ENCODE assay signal across 15 mouse cellular contexts in genomic region chr9:114546765-114547164, GRCm38 (mm10). TPM values are rescaled to one million over a fixed set of nuclear protein-coding genes. Genes with fewer than 3 reads are reported as not detected.
DNase-seq lines count a peak whose midpoint lies in the region; ATAC-seq lines count a peak whose summit lies in the region.
"Had no signal": no experiment of that assay in that cellular context is flagged by ENCODE, and none has a peak within 500 bp of the region (broad histone marks: within the 10 kb centered on the region; RNA-seq: fewer than 3 reads in every experiment).

No protein-coding gene starts in this region.

- H3K27me3 ChIP-seq in megakaryocyte, embryonic 14.5 days (replicated peaks) = peaks cover 45% of the 10 kb centered on the region
- no peaks in the 10 kb centered on the region for H3K27me3 ChIP-seq in liver, embryonic 15.5 days
- H3K27me3 ChIP-seq in hindbrain, embryonic 13.5 days = no peaks in the 10 kb centered on the region
- H3K27me3 ChIP-seq: embryonic facial prominence, embryonic 13.5 days had no signal

- no peak overlapping the region for H3K9ac ChIP-seq in liver, embryonic 15.5 days
- no peak overlapping the region for H3K9ac ChIP-seq in hindbrain, embryonic 13.5 days

- no peak overlapping the region for H3K4me2 ChIP-seq in liver, embryonic 15.5 days
- H3K4me2 ChIP-seq in hindbrain, embryonic 13.5 days = no peak overlapping the region
- H3K4me2 ChIP-seq: embryonic facial prominence, embryonic 13.5 days had no signal

- 14% methylated on average over 12 of the region's 12 CpGs for WGBS in liver, embryonic 15.5 days (ENCODE audit: insufficient replicate concordance)
- 70% methylated on average over 12 of the region's 12 CpGs for WGBS in hindbrain, embryonic 13.5 days

- H3K36me3 ChIP-seq in megakaryocyte, embryonic 14.5 days (replicated peaks; ENCODE audit: low read length) = no peaks in the 10 kb centered on the region
- no peaks in the 10 kb centered on the region for H3K36me3 ChIP-seq in liver, embryonic 15.5 days (replicated peaks)
- no peaks in the 10 kb centered on the region for H3K36me3 ChIP-seq in hindbrain, embryonic 13.5 days
- H3K36me3 ChIP-seq: embryonic facial prominence, embryonic 13.5 days had no signal

- no peaks in the 10 kb centered on the region for H3K9me3 ChIP-seq in megakaryocyte, embryonic 14.5 days
- no peaks in the 10 kb centered on the region for H3K9me3 ChIP-seq in liver, embryonic 15.5 days (replicated peaks)
- H3K9me3 ChIP-seq in hindbrain, embryonic 13.5 days = no peaks in the 10 kb centered on the region
- H3K9me3 ChIP-seq: embryonic facial prominence, embryonic 13.5 days had no signal

- peak; percentile 34 to 56 for DNase-seq in thymus, postnatal 36 days
- no peak for DNase-seq in spleen, postnatal 36 days (ENCODE audit: low spot score in 2 of 2)
- DNase-seq: adrenal gland, postnatal 25 days; cerebellum, adult 11-12 months; heart, postnatal 4 days; lung, adult 2 months had no signal

- peak overlapping the region; percentile 67 for H3K27ac ChIP-seq in liver, embryonic 15.5 days (replicated peaks)
- H3K27ac ChIP-seq in hindbrain, embryonic 13.5 days = no peak overlapping the region
- H3K27ac ChIP-seq: embryonic facial prominence, embryonic 13.5 days had no signal

- peaks cover 51% of the 10 kb centered on the region for H3K4me1 ChIP-seq in megakaryocyte, embryonic 14.5 days
- peaks cover 54% of the 10 kb centered on the region for H3K4me1 ChIP-seq in liver, embryonic 15.5 days (replicated peaks)
- H3K4me1 ChIP-seq in hindbrain, embryonic 13.5 days (replicated peaks) = peaks cover 38% of the 10 kb centered on the region

- H3K4me3 ChIP-seq in megakaryocyte, embryonic 14.5 days (replicated peaks) = peak overlapping the region; percentile 30
- no peak overlapping the region for H3K4me3 ChIP-seq in liver, embryonic 15.5 days (replicated peaks)
- no peak overlapping the region for H3K4me3 ChIP-seq in hindbrain, embryonic 13.5 days
- H3K4me3 ChIP-seq: embryonic facial prominence, embryonic 13.5 days had no signal

- ATAC-seq in megakaryocyte, adult 5-6 weeks (ENCODE audit: poor library complexity, severe bottlenecking) = no peak
- ATAC-seq in common myeloid progenitor, adult 5-6 weeks (replicated peaks; ENCODE audit: low read depth, poor library complexity, severe bottlenecking) = 0 out of 2 replicates have a peak, but pooled peaks have one; percentile 36
- no peak for ATAC-seq in liver, embryonic 15.5 days (ENCODE audit: insufficient read depth)
- ATAC-seq in cerebellum, adult (ENCODE audit: insufficient number of reproducible peaks, low FRiP score, low TSS enrichment) = no peak
- no peak for ATAC-seq in hindbrain, embryonic 13.5 days (ENCODE audit: low FRiP score)

RNA-seq across cellular contexts. Expression of gene Trim71, which starts 17.4 kb away (rescaled TPM):
- polyA plus RNA-seq in megakaryocyte, embryonic 14.5 days (2012; ENCODE audit: insufficient read depth, low replicate concordance) = 0.28 TPM in 1 of 2 replicates, not detected in the other
- not detected in 2 replicates for total RNA-seq in megakaryocyte, adult 5-6 weeks (2015)
- not detected in 2 replicates for total RNA-seq in megakaryocyte, adult 5-6 weeks (2017)
- 0.09 TPM in 1 of 2 replicates, not detected in the other for total RNA-seq in common myeloid progenitor, adult 5-6 weeks (2017)
- polyA plus RNA-seq in liver, embryonic 15.5 days (2015; fragmentation: Nextera tagmentation; extraction: Ambion mirVana) = 0.86 TPM in 2 replicates
- 0.50 and 0.53 TPM in 2 replicates for polyA plus RNA-seq in hindbrain, embryonic 13.5 days (2015; fragmentation: Nextera tagmentation; extraction: Ambion mirVana)
- total RNA-seq: heart, postnatal 4 days had no signal

RNA-seq across cellular contexts. Expression of gene C130032M10Rik, which starts 31.3 kb away (rescaled TPM):
- polyA plus RNA-seq in megakaryocyte, embryonic 14.5 days (2012; ENCODE audit: insufficient read depth, low replicate concordance) = not detected in 2 replicates
- not detected in 2 replicates for total RNA-seq in megakaryocyte, adult 5-6 weeks (2015)
- total RNA-seq in megakaryocyte, adult 5-6 weeks (2017) = not detected in 2 replicates
- not detected in 2 replicates for total RNA-seq in common myeloid progenitor, adult 5-6 weeks (2017)
- polyA plus RNA-seq in liver, embryonic 15.5 days (2015; fragmentation: Nextera tagmentation; extraction: Ambion mirVana) = not detected in 2 replicates
- 0.32 and 0.35 TPM in 2 replicates for polyA plus RNA-seq in hindbrain, embryonic 13.5 days (2015; fragmentation: Nextera tagmentation; extraction: Ambion mirVana)
- total RNA-seq: adrenal gland, postnatal 25 days; gastrocnemius, postnatal 4 days; heart, postnatal 4 days; left cerebral cortex, adult 8-10 months had no signal
- polyA plus RNA-seq: lung, adult 2 months had no signal

RNA-seq across cellular contexts. Expression of gene Ccr4, which starts 42.0 kb away (rescaled TPM):
- not detected in 2 replicates for polyA plus RNA-seq in megakaryocyte, embryonic 14.5 days (2012; ENCODE audit: insufficient read depth, low replicate concordance)
- 0.18 TPM in 1 of 2 replicates, not detected in the other for total RNA-seq in megakaryocyte, adult 5-6 weeks (2015)
- total RNA-seq in megakaryocyte, adult 5-6 weeks (2017) = 0.07 TPM in 1 of 2 replicates, not detected in the other
- total RNA-seq in common myeloid progenitor, adult 5-6 weeks (2017) = not detected in 2 replicates
- polyA plus RNA-seq in liver, embryonic 15.5 days (2015; fragmentation: Nextera tagmentation; extraction: Ambion mirVana) = not detected in 2 replicates
- not detected in 2 replicates for polyA plus RNA-seq in hindbrain, embryonic 13.5 days (2015; fragmentation: Nextera tagmentation; extraction: Ambion mirVana)
- total RNA-seq: adrenal gland, postnatal 25 days; gastrocnemius, postnatal 4 days; heart, postnatal 4 days; left cerebral cortex, adult 8-10 months had no signal

Comparison
In these comparisons a context has a peak if more than half of its experiments do, and no peak if none do; other contexts are left out.
1. DNase-seq: peak in thymus, postnatal 36 days (2 of 2); none in spleen, postnatal 36 days (0 of 2).